Mouse (Mus musculus) pancreas, adult 10 weeks (tissue): ENCODE results near the gene Gpr68. TPM values are rescaled to one million over a fixed set of nuclear protein-coding genes. Genes with fewer than 3 reads are reported as not detected.

Experiments
- polyA plus RNA-seq: library from polyadenylated mRNA; stranded (reverse); fragments of 350-450 nt; fragmentation: Illumina TruSeq; extraction: RNeasy Lipid Tissue Mini Kit (QIAGEN cat#74804); gene quantifications from one replicate; pipeline ENCODE4 v1.2.3, GENCODE M21; 2015; ENCODE audit warnings: low read depth, low replicate concordance; ENCODE audit not compliant: insufficient read depth

Gpr68 gene
- 0.55 TPM for polyA plus RNA-seq

DNA sequence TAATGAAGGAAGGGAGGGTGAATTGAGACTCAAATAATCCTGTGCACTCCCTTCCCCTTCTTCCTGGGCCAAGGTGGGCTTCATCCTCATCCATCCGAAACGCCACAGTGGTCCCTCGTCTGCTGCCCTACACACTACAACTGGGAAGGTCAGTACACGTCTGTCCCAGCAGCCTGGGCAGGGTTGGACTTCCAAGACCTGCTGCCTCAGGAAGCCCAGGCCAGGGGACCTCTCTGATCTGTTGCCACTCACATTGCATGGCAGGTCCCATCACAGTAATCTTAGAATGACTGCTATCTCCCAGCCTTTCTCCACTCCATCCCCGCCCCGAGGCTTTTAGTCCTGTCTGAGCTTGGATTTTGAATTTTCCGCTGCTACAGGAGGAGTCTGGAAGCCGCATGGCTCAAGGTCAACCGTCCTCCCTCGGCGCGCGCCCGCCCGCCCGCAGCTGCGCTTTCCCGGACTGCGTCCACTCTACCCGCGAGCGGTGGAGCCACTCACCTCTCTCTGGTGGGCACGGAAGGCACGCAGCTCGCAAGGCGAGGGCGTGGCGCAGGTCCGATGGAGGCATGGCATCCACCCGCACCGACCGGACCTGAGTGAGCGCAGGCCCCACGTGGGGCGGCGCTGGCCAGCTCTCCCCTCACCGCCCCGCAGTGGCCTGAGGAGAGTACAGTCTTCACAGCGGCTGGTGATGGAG is at the start of gene Gpr68:
Gene Gpr68 (minus strand): TSS at position 601 of the 700 bp plus-strand sequence.

Other genes with a start within 250 kb of the Gpr68 start
- 0.46 TPM for gene Rps6ka5, start 181.2 kb downstream of the Gpr68 start, polyA plus RNA-seq
- gene Dglucy, start 129.1 kb downstream of the Gpr68 start, polyA plus RNA-seq, result 4.8 TPM
- 5.8 TPM for gene Ccdc88c, start 120.9 kb upstream of the Gpr68 start, polyA plus RNA-seq
- 12.7 TPM for gene Ppp4r3a, start 175.5 kb upstream of the Gpr68 start, polyA plus RNA-seq